Mouse (Mus musculus) liver, embryonic 14.5 days (tissue): Measurements from ENCODE around the gene Klk4. TPM values are rescaled to one million over a fixed set of nuclear protein-coding genes. Genes with fewer than 3 reads are reported as not detected.

ENCODE experiments used
- ATAC-seq: fragments of 200-750 bp; cut with Nextera tagmentation; 2 replicates; pipeline ENCODE4 v1.8.0; 2017; ENCODE audit warnings: moderate number of reproducible peaks, mild to moderate bottlenecking, moderate library complexity; ENCODE audit not compliant: insufficient read depth
- DNase-seq, 3 experiments: peaks; one replicate each; pipeline ENCODE4 v3.0.0-alpha.2; 2012 to 2013; ENCODE audit warnings: low read depth in 3 of 3, low spot score in 3 of 3
- H3K27ac ChIP-seq: fragments of 300-500 bp; sonication (generic); 2 replicates; pipeline ENCODE4 v1.5.1; 2014; ENCODE audit warnings: moderate library complexity, mild to moderate bottlenecking, control low read depth, inconsistent platforms
- H3K27me3 ChIP-seq: fragments of 300-500 bp; sonication (generic); 2 replicates; pipeline ENCODE4 v1.6.1; 2014; ENCODE audit warnings: mild to moderate bottlenecking, low read length, moderate library complexity; ENCODE audit not compliant: control insufficient read depth, insufficient read depth
- H3K36me3 ChIP-seq: fragments of 300-500 bp; sonication (generic); replicated peaks from 2 replicates; pipeline ENCODE4 v1.6.1; 2014; ENCODE audit warnings: low read depth; ENCODE audit not compliant: control insufficient read depth, insufficient read depth
- H3K4me1 ChIP-seq, 2 experiments: fragments of 200-500 bp in 1 of 2; fragments of 300-500 bp in 1 of 2; sonication (generic) in 1 of 2; replicated peaks; 2 replicates each; pipeline ENCODE4 v1.6.1; 2012 to 2014; ENCODE audit warnings: antibody characterized with exemption in 1 of 2, inconsistent platforms in 1 of 2, low read length in 1 of 2; ENCODE audit not compliant: control insufficient read depth in 2 of 2, insufficient read depth in 2 of 2
- H3K4me2 ChIP-seq: fragments of 300-500 bp; sonication (generic); 2 replicates; pipeline ENCODE4 v1.6.1; 2014; ENCODE audit warnings: low read depth, mild to moderate bottlenecking, control low read depth, moderate library complexity
- H3K4me3 ChIP-seq, 2 experiments: fragments of 200-500 bp in 1 of 2; fragments of 300-500 bp in 1 of 2; sonication (generic) in 1 of 2; 2 replicates each; pipeline ENCODE4 v1.5.1; 2012 to 2014; ENCODE audit warnings: low read depth in 2 of 2, low read length in 2 of 2, mild to moderate bottlenecking in 2 of 2, control low read depth in 1 of 2, inconsistent platforms in 1 of 2, moderate library complexity in 1 of 2; ENCODE audit not compliant: insufficient read depth in 1 of 2
- H3K9ac ChIP-seq: fragments of 300-500 bp; sonication (generic); replicated peaks from 2 replicates; pipeline ENCODE4 v1.6.1; 2014; ENCODE audit warnings: mild to moderate bottlenecking, control low read depth, moderate library complexity
- H3K9me3 ChIP-seq: fragments of 300-500 bp; sonication (generic); 2 replicates; pipeline ENCODE4 v1.6.1; 2016; ENCODE audit warnings: low read length, mixed read lengths; ENCODE audit not compliant: control insufficient read depth
- CTCF ChIP-seq: IDR thresholded peaks from 2 replicates; pipeline ENCODE4 v1.5.1; 2016; ENCODE audit warnings: antibody characterized with exemption, low read depth, control low read depth
- EP300 ChIP-seq: IDR thresholded peaks from 2 replicates; pipeline ENCODE4 v1.6.1; 2016; ENCODE audit warnings: antibody characterized with exemption, low read depth
- WGBS: fragments of 180-500 bp; shearing (Covaris S2); extraction: QIAGEN DNeasy Blood & Tissue Kit; methylation state at CpG from one replicate; pipeline ENCODE4 v1.1.7; 2014; ENCODE audit not compliant: insufficient replicate concordance; 5-methylcytosine and 5-hydroxymethylcytosine counted together
- polyA plus RNA-seq, 2 experiments: library from polyadenylated mRNA; depleted of rRNA in 1 of 2; stranded (reverse) in 1 of 2; unstranded in 1 of 2; fragments of >200 nt; fragmentation: Nextera tagmentation in 1 of 2; extraction: Ambion mirVana in 1 of 2; gene quantifications; 2 replicates each; pipeline versions ENCODE4 v1.2.1 to v1.2.3; 2012 to 2014

Klk4 gene
- polyA plus RNA-seq (2012; rRNA removed): not detected in 2 replicates
- not detected in 2 replicates for polyA plus RNA-seq (2014; fragmentation: Nextera tagmentation; extraction: Ambion mirVana)

DNA sequence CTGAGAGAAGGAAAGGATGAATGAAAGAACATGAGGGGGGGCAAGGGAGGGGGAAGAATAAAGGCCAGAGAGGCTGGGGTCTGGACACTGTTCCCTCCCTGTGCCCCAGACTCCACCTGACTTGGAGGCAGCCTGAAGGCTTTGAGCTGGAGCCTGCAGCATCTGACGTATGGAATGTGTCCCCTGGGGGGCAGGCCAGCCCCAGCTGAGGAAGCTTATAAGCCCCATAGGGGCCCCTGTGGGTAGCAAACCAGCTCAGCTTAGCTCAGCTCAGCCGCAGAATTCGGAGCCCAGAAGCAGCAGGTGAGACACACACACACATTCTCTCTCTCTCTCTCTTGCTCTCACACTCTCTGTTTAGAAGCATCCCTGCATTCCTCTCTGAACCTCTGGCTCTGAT is at the start of gene Klk4:
Gene Klk4, plus strand, starts transcription at position 249 of the 400 bp plus-strand sequence.
- H3K9me3 ChIP-seq: no peaks in the 10 kb centered on the region
- ATAC-seq: no peak

DNA sequence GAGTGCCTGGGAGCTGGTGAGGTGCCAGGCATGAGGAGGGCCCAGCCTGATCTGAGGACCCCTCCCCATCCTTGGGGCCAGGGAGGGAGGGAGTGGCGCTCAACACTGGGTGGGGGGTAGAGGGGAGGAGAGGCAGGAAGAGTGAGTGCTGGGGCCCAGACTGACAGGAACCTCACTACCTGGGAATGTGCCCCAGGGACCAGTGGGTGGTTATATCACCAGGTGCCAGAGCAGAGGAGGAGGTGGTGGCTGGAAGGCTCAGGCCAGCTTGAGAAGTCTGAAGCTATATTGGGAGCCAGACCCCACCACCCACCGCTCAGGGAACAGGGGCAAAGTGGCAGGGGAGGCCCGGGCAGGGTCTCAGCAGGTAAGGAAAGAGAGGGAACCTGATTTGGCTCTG is 39.3 kb upstream of the Klk4 start, which contains the start of gene Klk5:
Gene Klk5, plus strand, starts transcription at position 271 of the 400 bp plus-strand sequence.
- WGBS: 38% methylated on average over 3 of the region's 3 CpGs
- TF ChIP-seq EP300 (no peak), CTCF (no peak)
- no peak within 1 kb of the TSS for H3K4me2 ChIP-seq
- no peaks in the 10 kb centered on the region for H3K9me3 ChIP-seq
- ATAC-seq: no peak
- H3K27ac ChIP-seq: no peak within 1 kb of the TSS
- H3K27me3 ChIP-seq: no peaks in the 10 kb centered on the region
- no peak for DNase-seq
- H3K4me3 ChIP-seq: no peak within 1 kb of the TSS
- H3K36me3 ChIP-seq: no peaks in the 10 kb centered on the region
- no peaks in the 10 kb centered on the region for H3K4me1 ChIP-seq
- H3K9ac ChIP-seq: no peak within 1 kb of the TSS

More for the DNA sequence above, at the start of gene Klk4:
- WGBS: 15% methylated on average over 3 of the region's 3 CpGs
- no peak for DNase-seq
- Histone ChIP-seq H3K9ac (no peak within 1 kb of the TSS), H3K4me1 (no peaks in the 10 kb centered on the region), H3K4me3 (no peak within 1 kb of the TSS), H3K27me3 (no peaks in the 10 kb centered on the region), H3K4me2 (no peak within 1 kb of the TSS), H3K36me3 (no peaks in the 10 kb centered on the region), H3K27ac (no peak within 1 kb of the TSS)
- TF ChIP-seq CTCF (no peak), EP300 (no peak)

DNA sequence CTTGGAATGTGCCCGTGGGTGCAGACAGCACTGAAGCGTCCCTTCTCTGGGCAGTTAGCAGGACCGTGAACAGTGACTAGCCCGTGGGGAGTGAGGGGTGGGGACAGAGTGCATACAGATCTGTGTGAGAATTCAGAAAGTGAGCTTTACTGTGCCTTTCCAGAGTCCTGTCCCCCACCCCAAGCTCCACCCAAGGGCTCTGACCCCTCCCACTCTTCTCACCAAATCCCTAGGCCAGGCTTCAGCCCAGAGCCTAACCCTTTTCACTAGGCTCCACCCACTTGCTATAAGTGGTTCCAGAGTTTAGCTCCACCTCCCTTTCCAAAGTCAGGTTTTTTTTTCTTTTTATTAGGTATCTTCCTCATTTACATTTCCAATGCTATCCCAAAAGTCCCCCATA is 37.2 kb upstream of the Klk4 start:
- no peak for ATAC-seq
- 75% methylated on average over 4 of the region's 4 CpGs for WGBS

DNA sequence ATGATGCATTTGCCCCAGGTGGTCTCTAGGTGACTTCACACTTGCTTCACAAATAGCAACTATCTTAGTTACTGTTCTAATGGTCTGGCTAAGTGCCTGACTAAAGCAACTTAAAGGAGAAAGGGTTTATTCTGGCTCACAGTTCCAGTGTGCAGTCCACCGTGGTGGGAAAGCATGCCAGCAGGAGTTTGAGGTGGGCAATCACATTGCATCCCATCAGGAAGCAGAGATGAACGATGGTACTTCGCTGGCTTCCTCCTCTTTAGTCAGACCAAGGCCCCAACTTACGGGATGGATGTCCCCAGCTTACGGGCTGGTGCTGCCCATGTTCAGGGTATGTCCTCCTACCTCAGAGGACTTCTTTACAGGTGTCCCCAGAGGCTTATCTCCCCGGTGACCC is 29.3 kb upstream of the Klk4 start:
- Histone ChIP-seq H3K4me1 (no peaks in the 10 kb centered on the region), H3K9ac (no peak overlapping the region), H3K27ac (no peak overlapping the region), H3K27me3 (no peaks in the 10 kb centered on the region), H3K36me3 (no peaks in the 10 kb centered on the region), H3K9me3 (no peaks in the 10 kb centered on the region), H3K4me3 (no peak overlapping the region), H3K4me2 (no peak overlapping the region)
- DNase-seq: no peak
- 65% methylated on average over 6 of the region's 6 CpGs for WGBS
- no peak for TF ChIP-seq CTCF
- ATAC-seq: no peak

More for the DNA sequence above, 37.2 kb upstream of the Klk4 start:
- Histone ChIP-seq H3K9me3 (no peaks in the 10 kb centered on the region), H3K4me1 (no peaks in the 10 kb centered on the region), H3K27me3 (no peaks in the 10 kb centered on the region), H3K27ac (no peak overlapping the region), H3K4me3 (no peak overlapping the region), H3K36me3 (no peaks in the 10 kb centered on the region), H3K9ac (no peak overlapping the region), H3K4me2 (no peak overlapping the region)
- TF ChIP-seq CTCF (no peak), EP300 (no peak)
- DNase-seq: no peak

DNA sequence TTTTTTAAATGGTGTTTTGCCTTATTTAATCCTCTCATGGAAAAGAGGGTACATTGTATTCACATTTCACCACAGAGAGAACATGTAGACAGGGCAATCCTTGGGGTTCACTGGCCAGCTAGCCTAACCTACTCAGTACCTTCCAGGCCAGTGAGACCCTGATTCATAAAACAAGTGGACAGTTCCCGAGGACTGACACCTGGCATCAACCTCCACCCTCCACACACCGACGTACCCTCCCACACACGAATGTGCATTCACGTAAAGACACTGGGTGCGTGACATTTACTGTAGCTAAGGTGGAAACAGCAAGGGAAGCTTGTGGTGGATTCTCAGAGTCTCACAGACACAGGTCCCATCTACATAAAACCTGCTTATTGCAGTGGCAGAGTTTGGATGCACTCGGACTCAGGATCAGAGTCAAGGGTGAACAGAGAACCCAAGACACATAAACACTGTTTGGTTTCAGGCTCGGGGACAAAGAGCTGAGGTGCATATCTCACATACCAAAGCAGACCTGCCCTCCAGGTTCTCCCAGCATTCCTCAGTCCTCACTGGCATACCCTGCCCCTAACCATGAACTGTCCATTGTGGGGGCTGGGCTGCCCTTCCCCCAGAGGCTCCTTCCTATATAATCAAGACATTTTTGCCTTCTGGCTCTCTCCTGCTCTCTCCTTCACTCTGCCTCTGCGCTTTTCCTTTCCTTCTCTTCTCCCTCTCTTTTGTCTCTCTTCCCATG is 26.1 kb upstream of the Klk4 start:
- H3K9ac ChIP-seq: no peak overlapping the region
- no peaks in the 10 kb centered on the region for H3K4me1 ChIP-seq
- no peak overlapping the region for H3K4me3 ChIP-seq
- no peaks in the 10 kb centered on the region for H3K9me3 ChIP-seq
- no peaks in the 10 kb centered on the region for H3K36me3 ChIP-seq
- DNase-seq: no peak
- no peak for ATAC-seq
- no peaks in the 10 kb centered on the region for H3K27me3 ChIP-seq
- WGBS: 71% methylated on average over 9 of the region's 9 CpGs
- TF ChIP-seq CTCF (no peak), EP300 (no peak)
- H3K4me2 ChIP-seq: no peak overlapping the region
- H3K27ac ChIP-seq: no peak overlapping the region
